Mouse (Mus musculus): ENCODE data around the gene Ak2.

GRCm38 (mm10) chr4:128988911-128989310 lies 2.8 kb upstream of the Ak2 start:
- TF ChIP-seq POLR2A (IDR thresholded peaks at IDR 0.05; ENCODE audit: low read depth, low read length) (no peak), CTCF (IDR thresholded peaks at IDR 0.05; ENCODE audit: borderline replicate concordance, insufficient read depth, low read length) (no peak)
